Mouse (Mus musculus) cerebellum, postnatal 25 days (tissue): ENCODE results near the gene Myl4.

Experiments
- DNase-seq, 2 experiments: peaks; one replicate each; pipeline ENCODE4 v3.0.0; 2021; ENCODE audit warnings: mixed read lengths in 2 of 2

The Myl4 gene

DNA sequence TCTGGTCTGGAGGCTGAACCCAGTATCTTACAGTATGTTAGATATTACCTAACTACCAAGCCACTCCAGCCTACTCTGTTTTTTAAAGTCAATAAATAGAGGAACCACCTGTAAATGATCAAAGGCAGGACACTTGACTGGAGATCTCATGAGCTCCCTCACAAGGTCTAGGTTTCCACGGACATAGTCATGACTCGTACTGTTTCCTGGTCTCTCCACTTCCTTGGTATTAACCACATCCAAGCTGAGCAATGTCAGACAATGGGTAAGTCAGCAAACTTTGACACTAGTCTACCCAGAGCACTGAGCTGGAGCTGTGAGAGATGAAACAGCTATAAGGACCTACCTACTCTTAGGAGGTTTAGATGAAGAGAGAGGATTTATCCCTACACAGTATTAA, 88.4 kb downstream of the Myl4 start:
- no peak for DNase-seq

DNA sequence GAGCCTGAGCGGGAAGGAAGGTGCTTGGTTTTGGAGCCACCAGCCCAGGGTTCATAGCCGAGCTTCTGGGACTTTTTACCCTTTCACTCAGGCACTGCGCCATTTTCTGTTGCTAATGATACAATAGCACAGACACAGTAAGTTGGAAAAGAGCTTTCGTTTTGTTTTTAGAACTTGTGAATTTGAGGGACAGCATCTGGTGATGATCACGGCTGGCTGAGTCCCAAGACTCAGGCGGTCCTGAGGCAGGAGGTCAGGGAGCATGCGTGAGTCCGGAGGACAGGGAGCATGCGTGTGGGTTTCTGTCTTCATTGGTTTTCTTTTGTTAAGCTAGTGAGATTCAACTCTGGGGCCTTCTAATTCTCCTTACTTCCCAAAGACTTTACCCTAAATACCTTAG, 89.2 kb downstream of the Myl4 start:
- no peak for DNase-seq

DNA sequence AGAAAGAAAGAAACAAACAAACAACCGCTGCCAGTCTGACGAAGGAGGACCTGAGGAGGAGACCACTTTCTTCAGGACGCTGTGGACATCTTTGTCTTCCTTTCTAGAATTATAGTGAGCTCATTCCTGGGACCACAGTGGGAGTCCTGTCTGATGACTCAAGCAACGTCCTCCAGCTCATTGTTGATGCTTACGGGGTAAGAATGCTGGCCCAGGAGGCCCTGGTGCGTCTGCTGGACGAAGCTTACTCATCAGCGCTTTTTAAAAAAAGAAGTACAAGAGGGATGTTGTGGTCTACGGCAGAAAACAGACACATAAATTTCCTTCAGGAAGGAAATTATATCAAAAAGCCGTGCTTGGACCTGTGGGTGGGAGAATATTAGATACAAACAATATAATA, 90.4 kb downstream of the Myl4 start:
- DNase-seq: no peak

DNA sequence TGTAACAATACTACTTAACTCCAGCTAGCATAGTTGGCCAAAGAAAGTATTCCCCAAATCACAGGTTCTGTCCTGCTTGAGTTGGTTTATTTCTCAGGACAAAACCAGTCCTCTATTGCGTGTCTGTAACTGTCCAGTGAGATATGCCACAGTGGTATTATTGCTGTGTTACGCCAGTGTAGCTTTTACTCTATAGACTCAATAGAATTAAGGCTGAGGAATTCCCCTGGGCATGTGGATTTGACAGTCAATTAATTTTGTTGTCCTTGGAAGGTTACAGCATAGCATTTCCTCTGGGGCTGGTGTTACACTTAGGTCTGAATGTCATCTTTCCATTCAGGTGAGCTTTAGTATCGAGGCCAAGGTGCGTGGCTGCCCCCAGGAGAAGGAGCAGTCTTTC, 92.8 kb downstream of the Myl4 start:
- DNase-seq: no peak
